Comparison of ENCODE assay signal across 8 mouse cellular contexts in genomic region chr3:69318131-69318951, GRCm38 (mm10). TPM values are rescaled to one million over a fixed set of nuclear protein-coding genes. Genes with fewer than 3 reads are reported as not detected.
DNase-seq lines count a peak whose midpoint lies in the region; ATAC-seq lines count a peak whose summit lies in the region.

No protein-coding gene starts in this region.

- ATAC-seq in heart, embryonic 11.5 days (replicated peaks; ENCODE audit: insufficient number of reproducible peaks, low FRiP score, low TSS enrichment), result no peak
- no peak for ATAC-seq in kidney, embryonic 16.5 days (ENCODE audit: low FRiP score, low TSS enrichment)

- H3K9ac ChIP-seq in heart, embryonic 11.5 days (ENCODE audit: low read depth, low read length), result no peak overlapping the region; the same call in 1 of the 2 replicates
- H3K9ac ChIP-seq in kidney, embryonic 16.5 days (replicated peaks; ENCODE audit: low read length), result 0 out of 2 replicates have a peak overlapping the region, but pooled peaks have one; percentile 6

- peaks cover 11% of the 10 kb centered on the region for H3K4me1 ChIP-seq in heart, embryonic 11.5 days (ENCODE audit: control insufficient read depth, insufficient read depth, low read length)
- peaks cover 20% of the 10 kb centered on the region for H3K4me1 ChIP-seq in kidney, embryonic 16.5 days (ENCODE audit: insufficient read depth, low read length)

- H3K27ac ChIP-seq in heart, embryonic 11.5 days (ENCODE audit: low read depth, low read length), result no peak overlapping the region
- H3K27ac ChIP-seq in kidney, embryonic 16.5 days (ENCODE audit: low read length), result no peak overlapping the region

- no peaks in the 10 kb centered on the region for H3K9me3 ChIP-seq in heart, embryonic 11.5 days (replicated peaks; ENCODE audit: control insufficient read depth, low read length)
- H3K9me3 ChIP-seq in kidney, embryonic 16.5 days (ENCODE audit: low read length), result no peaks in the 10 kb centered on the region

- H3K4me3 ChIP-seq in heart, embryonic 11.5 days (ENCODE audit: low read depth, low read length), result peak overlapping the region; percentile 77
- peak overlapping the region; percentile 64 for H3K4me3 ChIP-seq in kidney, embryonic 16.5 days (ENCODE audit: low read length)

- no peaks in the 10 kb centered on the region for H3K36me3 ChIP-seq in heart, embryonic 11.5 days (ENCODE audit: control insufficient read depth, insufficient read depth, low read length)
- no peaks in the 10 kb centered on the region for H3K36me3 ChIP-seq in kidney, embryonic 16.5 days (ENCODE audit: insufficient read depth, low read length)

- no peaks in the 10 kb centered on the region for H3K27me3 ChIP-seq in heart, embryonic 11.5 days (ENCODE audit: control insufficient read depth, insufficient read depth, low read length)
- no peaks in the 10 kb centered on the region for H3K27me3 ChIP-seq in kidney, embryonic 16.5 days (ENCODE audit: insufficient read depth, low read length)

- WGBS in heart, embryonic 11.5 days (ENCODE audit: insufficient replicate concordance), result 7% methylated on average over 25 of the region's 25 CpGs
- 2% methylated on average over 25 of the region's 25 CpGs for WGBS in kidney, embryonic 16.5 days

- peak; percentile 32 for DNase-seq in right cerebral cortex, postnatal 14 days
- no peak for DNase-seq in right cerebral cortex, postnatal 36 days (ENCODE audit: low spot score in 2 of 2)
- peak; percentile 72 for DNase-seq in embryo, embryonic 10.5 days (ENCODE audit: low spot score)
- peak; percentile 41 for DNase-seq in lung, postnatal 25 days (ENCODE audit: low spot score)
- peak; percentile 78 to 91 for DNase-seq in spleen, postnatal 10 days (ENCODE audit: low spot score in 2 of 2)
- no peak for DNase-seq in layer of hippocampus, adult 18-20 months (ENCODE audit: low spot score in 2 of 2)

- H3K4me2 ChIP-seq in heart, embryonic 11.5 days, result peak overlapping the region; percentile 96
- peak overlapping the region; percentile 71 for H3K4me2 ChIP-seq in kidney, embryonic 16.5 days (replicated peaks; ENCODE audit: low read depth, low read length)

RNA-seq across cellular contexts. Expression of gene Ppm1l, which starts 1.7 kb away (rescaled TPM):
- polyA plus RNA-seq in heart, embryonic 11.5 days (2014; fragmentation: Nextera tagmentation; extraction: Ambion mirVana), result 5.6 and 8.8 TPM in 2 replicates
- polyA plus RNA-seq in kidney, embryonic 16.5 days (2015; fragmentation: Nextera tagmentation; extraction: Ambion mirVana), result 5.7 and 6.0 TPM in 2 replicates
- 10 to 100 TPM; 48.0 to 49.8 TPM for total RNA-seq in layer of hippocampus, adult 18-20 months (2021)

Comparison
In these comparisons a context has a peak if more than half of its experiments do, and no peak if none do; other contexts are left out.
1. DNase-seq: peak in right cerebral cortex, postnatal 14 days (single experiment), embryo, embryonic 10.5 days (single experiment), lung, postnatal 25 days (single experiment) and spleen, postnatal 10 days (2 of 2); none in right cerebral cortex, postnatal 36 days (0 of 2) and layer of hippocampus, adult 18-20 months (0 of 2).